Mouse (Mus musculus) bone marrow, adult 2 months (tissue): ENCODE measurements around the gene Gsap.

ENCODE experiments used
- CTCF ChIP-seq: fragments of 200-500 bp; IDR thresholded peaks from 2 replicates; pipeline ENCODE4 v1.5.1; 2011; ENCODE audit warnings: low read length, control low read depth; ENCODE audit not compliant: control insufficient read depth, insufficient read depth
- POLR2A ChIP-seq: fragments of 200-500 bp; IDR thresholded peaks from 2 replicates; pipeline ENCODE4 v1.6.1; 2011; ENCODE audit warnings: low read depth, mild to moderate bottlenecking, control low read depth, low read length, borderline replicate concordance; ENCODE audit not compliant: control insufficient read depth

- TF ChIP-seq CTCF (no peak), POLR2A (no peak)
Measured at GRCm38 (mm10) chr5:21328560-21328959, 142.5 kb downstream of the Gsap start.
